Mouse (Mus musculus): Measurements from ENCODE around the gene Fermt3.

Gene Fermt3

GRCm38 (mm10) chr19:6990712-6991111 is 28.6 kb downstream of the Fermt3 start:
- DNase-seq: no peak

GRCm38 (mm10) chr19:6989251-6989650 is 30.0 kb downstream of the Fermt3 start:
- DNase-seq: no peak

- DNase-seq: no peak
Observed at GRCm38 (mm10) chr19:6987904-6988285, 31.4 kb downstream of the Fermt3 start.

- peak; percentile 79 to 86 for DNase-seq
Observed at GRCm38 (mm10) chr19:6987061-6987903, 32.0 kb downstream of the Fermt3 start, which contains the start of gene Vegfb. Gene Vegfb, minus strand, starts transcription at chr19:6987651.

- no peak for DNase-seq
Observed at GRCm38 (mm10) chr19:6985951-6986708, 33.1 kb downstream of the Fermt3 start.

- DNase-seq: no peak
Observed at GRCm38 (mm10) chr19:6985300-6985699, 34.0 kb downstream of the Fermt3 start.

- peak in 1 of 2 experiments; percentile 5 for DNase-seq
Observed at GRCm38 (mm10) chr19:6983621-6984020, 35.6 kb downstream of the Fermt3 start.

- no peak for DNase-seq
Observed at GRCm38 (mm10) chr19:6981465-6981864, 37.8 kb downstream of the Fermt3 start.

GRCm38 (mm10) chr19:6980381-6981093 is 38.7 kb downstream of the Fermt3 start, which contains the start of gene Fkbp2:
Gene Fkbp2, minus strand, starts transcription at chr19:6980501.
- DNase-seq: peak; percentile 99 to 100

GRCm38 (mm10) chr19:6979486-6980380 is 39.5 kb downstream of the Fermt3 start:
- peak; percentile 100 for DNase-seq

GRCm38 (mm10) chr19:6979001-6979479 is 40.2 kb downstream of the Fermt3 start:
- DNase-seq: peak in 1 of 2 experiments; percentile 66

- DNase-seq: no peak
Observed at GRCm38 (mm10) chr19:6978639-6978974, 40.7 kb downstream of the Fermt3 start.

GRCm38 (mm10) chr19:6977759-6978638 is 41.3 kb downstream of the Fermt3 start:
- DNase-seq: no peak

- peak; percentile 92 to 95 for DNase-seq
Observed at GRCm38 (mm10) chr19:6975537-6976521, 43.4 kb downstream of the Fermt3 start, which contains the start of gene Plcb3. Gene Plcb3, minus strand, starts transcription at chr19:6976470.

- peak; percentile 91 to 95 for DNase-seq
Observed at GRCm38 (mm10) chr19:6974211-6975205, 44.8 kb downstream of the Fermt3 start, which contains the start of gene Ppp1r14b. Gene Ppp1r14b, plus strand, starts transcription at chr19:6974968.

- DNase-seq: no peak
Observed at GRCm38 (mm10) chr19:6973581-6974190, 45.6 kb downstream of the Fermt3 start.

- no peak for DNase-seq
Observed at GRCm38 (mm10) chr19:6972247-6972917, 46.9 kb downstream of the Fermt3 start.
